Mouse (Mus musculus): ENCODE results near the gene Tmem97. TPM values are rescaled to one million over a fixed set of nuclear protein-coding genes. Genes with fewer than 3 reads are reported as not detected.
"Not testable (repeated sequence)": the region's sequence is repeated elsewhere in the genome, so short reads cannot be mapped to it uniquely, and the experiment has no call there.

The Tmem97 gene
- polyA plus RNA-seq, 1 experiment from 2014 or later: 51.7 TPM

DNA sequence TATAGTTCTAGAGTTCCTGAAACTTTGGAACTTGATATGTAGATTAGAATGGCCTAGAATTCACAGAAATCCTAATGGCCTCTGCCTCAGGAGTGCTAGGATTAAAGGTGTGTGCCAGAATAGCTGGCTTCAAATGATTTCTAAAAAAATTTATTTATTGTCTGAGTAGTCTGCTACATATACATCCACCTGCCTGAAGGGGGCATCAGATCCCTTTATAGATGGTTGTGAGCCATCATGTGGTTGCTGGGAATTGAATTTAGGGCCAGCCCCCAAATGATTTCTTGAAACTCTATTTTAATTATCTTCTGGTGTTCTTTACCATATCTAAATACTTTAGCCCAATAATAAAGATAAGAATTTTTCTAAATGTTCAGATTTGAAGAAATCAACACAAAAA lies 35.5 kb upstream of the Tmem97 start:
- H3K4me1 ChIP-seq (ENCODE audit: control insufficient read depth in 2 of 2, insufficient read depth in 2 of 2, low read length in 2 of 2): no peaks in the 10 kb centered on the region; a peak in 1 of 4 replicates
- H3K9me3 ChIP-seq (ENCODE audit: control insufficient read depth, low read length): no peaks in the 10 kb centered on the region
- no peak overlapping the region for H3K4me2 ChIP-seq (ENCODE audit: low read length)
- H3K27me3 ChIP-seq (ENCODE audit: control insufficient read depth, insufficient read depth, low read length): no peaks in the 10 kb centered on the region
- no peak for ATAC-seq (ENCODE audit: insufficient number of reproducible peaks, insufficient read depth, low FRiP score, low read depth)
- H3K27ac ChIP-seq (replicated peaks in 1 of 2; ENCODE audit: control insufficient read depth in 1 of 2, insufficient read depth in 1 of 2, low read depth in 2 of 2, low read length in 2 of 2): no peak overlapping the region
- no peak overlapping the region for H3K4me3 ChIP-seq (ENCODE audit: control insufficient read depth in 1 of 2, insufficient read depth in 1 of 2, low read depth in 1 of 2, low read length in 2 of 2)
- H3K36me3 ChIP-seq (ENCODE audit: control insufficient read depth, insufficient read depth, low read length): peaks cover 53% of the 10 kb centered on the region
- H3K9ac ChIP-seq (ENCODE audit: low read length): no peak overlapping the region

DNA sequence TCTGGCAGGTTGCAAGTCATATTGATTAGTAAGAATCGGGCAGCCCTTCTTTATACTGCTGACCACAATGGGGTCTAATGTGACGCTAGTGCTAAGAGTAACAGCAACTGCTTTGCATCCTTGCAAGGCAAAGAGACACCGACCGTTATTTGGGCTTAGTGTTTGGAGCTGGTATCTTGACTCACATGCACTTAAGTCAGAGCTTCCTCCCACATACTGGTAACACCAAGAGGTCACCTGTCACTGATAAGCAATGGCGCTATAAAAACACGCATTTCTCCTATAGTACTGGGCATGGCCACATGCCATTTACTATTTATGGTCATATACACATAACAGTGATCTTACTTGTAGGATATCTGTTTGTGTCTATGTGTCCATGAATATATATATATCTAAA lies 32.3 kb upstream of the Tmem97 start:
- 65% methylated on average over 6 of the region's 6 CpGs for WGBS
- H3K4me1 ChIP-seq (ENCODE audit: control insufficient read depth in 2 of 2, insufficient read depth in 2 of 2, low read length in 2 of 2): no peaks in the 10 kb centered on the region
- no peak for ATAC-seq (ENCODE audit: insufficient number of reproducible peaks, insufficient read depth, low FRiP score, low read depth)
- H3K4me2 ChIP-seq (ENCODE audit: low read length): no peak overlapping the region
- H3K9ac ChIP-seq (ENCODE audit: low read length): no peak overlapping the region
- no peak overlapping the region for H3K27ac ChIP-seq (replicated peaks in 1 of 2; ENCODE audit: control insufficient read depth in 1 of 2, insufficient read depth in 1 of 2, low read depth in 2 of 2, low read length in 2 of 2)
- no peaks in the 10 kb centered on the region for H3K27me3 ChIP-seq (ENCODE audit: control insufficient read depth, insufficient read depth, low read length)
- H3K4me3 ChIP-seq (ENCODE audit: control insufficient read depth in 1 of 2, insufficient read depth in 1 of 2, low read depth in 1 of 2, low read length in 2 of 2): no peak overlapping the region
- peaks cover 66% of the 10 kb centered on the region for H3K36me3 ChIP-seq (ENCODE audit: control insufficient read depth, insufficient read depth, low read length)
- H3K9me3 ChIP-seq (ENCODE audit: control insufficient read depth, low read length): no peaks in the 10 kb centered on the region

DNA sequence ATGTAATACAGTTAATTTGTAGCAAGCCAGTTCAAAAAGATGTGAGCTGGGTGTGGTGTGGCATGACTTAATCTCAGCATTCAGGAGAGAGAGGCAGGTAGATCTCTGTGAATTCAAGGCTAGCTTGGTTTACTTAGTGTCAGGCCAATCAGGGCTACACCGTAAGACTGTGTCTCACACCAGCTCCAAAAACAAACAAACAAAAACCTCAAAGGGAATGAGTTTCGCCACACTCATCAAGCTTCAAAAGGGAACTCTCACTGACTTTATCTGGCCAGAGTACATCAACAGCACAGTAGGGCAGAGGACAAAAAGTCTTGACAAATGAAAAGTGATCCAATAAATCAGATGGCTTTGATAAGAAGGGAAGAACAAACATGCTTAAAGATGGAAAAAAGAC lies 24.4 kb upstream of the Tmem97 start:
- no peaks in the 10 kb centered on the region for H3K27me3 ChIP-seq (ENCODE audit: control insufficient read depth, insufficient read depth, low read length)
- peaks cover 78% of the 10 kb centered on the region for H3K36me3 ChIP-seq (ENCODE audit: control insufficient read depth, insufficient read depth, low read length)
- no peak overlapping the region for H3K4me2 ChIP-seq (ENCODE audit: low read length)
- ATAC-seq (ENCODE audit: insufficient number of reproducible peaks, insufficient read depth, low FRiP score, low read depth): no peak
- H3K27ac ChIP-seq (replicated peaks in 1 of 2; ENCODE audit: control insufficient read depth in 1 of 2, insufficient read depth in 1 of 2, low read depth in 2 of 2, low read length in 2 of 2): no peak overlapping the region
- H3K9ac ChIP-seq (ENCODE audit: low read length): no peak overlapping the region
- H3K4me3 ChIP-seq (ENCODE audit: control insufficient read depth in 1 of 2, insufficient read depth in 1 of 2, low read depth in 1 of 2, low read length in 2 of 2): no peak overlapping the region
- no peaks in the 10 kb centered on the region; a peak in 1 of 4 replicates for H3K4me1 ChIP-seq (ENCODE audit: control insufficient read depth in 2 of 2, insufficient read depth in 2 of 2, low read length in 2 of 2)
- H3K9me3 ChIP-seq (ENCODE audit: control insufficient read depth, low read length): no peaks in the 10 kb centered on the region
- 66% methylated on average over 2 of the region's 2 CpGs for WGBS

GRCm38 (mm10) chr11:78574536-78574935 lies 24.0 kb upstream of the Tmem97 start:
- Histone ChIP-seq H3K27ac (replicated peaks in 1 of 2; ENCODE audit: control insufficient read depth in 1 of 2, insufficient read depth in 1 of 2, low read depth in 2 of 2, low read length in 2 of 2) (no peak overlapping the region), H3K4me3 (ENCODE audit: control insufficient read depth in 1 of 2, insufficient read depth in 1 of 2, low read depth in 1 of 2, low read length in 2 of 2) (no peak overlapping the region), H3K36me3 (ENCODE audit: control insufficient read depth, insufficient read depth, low read length) (peaks cover 76% of the 10 kb centered on the region), H3K27me3 (ENCODE audit: control insufficient read depth, insufficient read depth, low read length) (no peaks in the 10 kb centered on the region), H3K9me3 (ENCODE audit: control insufficient read depth, low read length) (no peaks in the 10 kb centered on the region), H3K9ac (ENCODE audit: low read length) (no peak overlapping the region), H3K4me1 (ENCODE audit: control insufficient read depth in 2 of 2, insufficient read depth in 2 of 2, low read length in 2 of 2) (no peaks in the 10 kb centered on the region; a peak in 1 of 4 replicates), H3K4me2 (ENCODE audit: low read length) (no peak overlapping the region)
- ATAC-seq (ENCODE audit: insufficient number of reproducible peaks, insufficient read depth, low FRiP score, low read depth): no peak
- 85% methylated on average over 3 of the region's 3 CpGs for WGBS

DNA sequence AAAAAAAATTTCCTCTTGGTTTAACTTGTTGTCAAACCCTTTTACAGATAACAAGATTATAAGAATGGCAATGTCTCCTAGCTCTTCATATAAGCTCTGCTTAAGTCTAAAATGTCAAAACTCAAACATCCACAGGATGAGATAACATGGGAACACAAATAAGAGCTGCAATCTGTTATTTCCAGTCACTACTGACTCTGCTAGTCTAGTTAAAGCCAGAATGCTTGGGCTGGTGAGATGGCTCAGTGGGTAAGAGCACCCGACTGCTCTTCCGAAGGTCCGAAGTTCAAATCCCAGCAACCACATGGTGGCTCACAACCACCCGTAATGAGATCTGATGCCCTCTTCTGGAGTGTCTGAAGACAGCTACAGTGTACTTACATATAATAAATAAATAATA lies 23.5 kb upstream of the Tmem97 start:
- not testable (repeated sequence) for H3K4me2 ChIP-seq (ENCODE audit: low read length); H3K9me3 ChIP-seq (ENCODE audit: control insufficient read depth, low read length); H3K27ac ChIP-seq (replicated peaks in 1 of 2; ENCODE audit: control insufficient read depth in 1 of 2, insufficient read depth in 1 of 2, low read depth in 2 of 2, low read length in 2 of 2); H3K9ac ChIP-seq (ENCODE audit: low read length); ATAC-seq (ENCODE audit: insufficient number of reproducible peaks, insufficient read depth, low FRiP score, low read depth); H3K4me1 ChIP-seq (ENCODE audit: control insufficient read depth in 2 of 2, insufficient read depth in 2 of 2, low read length in 2 of 2); H3K27me3 ChIP-seq (ENCODE audit: control insufficient read depth, insufficient read depth, low read length); H3K4me3 ChIP-seq (ENCODE audit: control insufficient read depth in 1 of 2, insufficient read depth in 1 of 2, low read depth in 1 of 2, low read length in 2 of 2)
- peaks cover 79% of the 10 kb centered on the region for H3K36me3 ChIP-seq (ENCODE audit: control insufficient read depth, insufficient read depth, low read length)
- WGBS: 93% methylated on average over 3 of the region's 4 CpGs

DNA sequence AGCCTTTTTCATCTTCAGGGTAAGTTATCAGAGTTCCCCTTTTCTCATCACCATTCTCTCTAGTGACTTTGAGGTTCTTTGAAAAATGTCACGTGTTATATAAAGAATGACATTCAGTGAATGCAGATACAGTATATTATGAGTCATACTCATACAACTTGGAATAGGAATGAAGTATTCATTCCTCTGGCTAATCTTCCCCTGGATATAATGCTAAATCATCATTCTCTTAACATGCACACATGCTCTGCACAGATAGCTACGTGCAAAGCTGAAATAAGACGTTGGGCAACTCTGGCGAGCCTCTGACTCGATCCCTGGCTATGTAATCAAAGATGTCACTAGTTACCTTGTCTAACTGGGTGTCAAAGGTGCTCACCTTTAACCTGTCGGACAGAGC lies 21.3 kb upstream of the Tmem97 start:
- Histone ChIP-seq H3K4me1 (ENCODE audit: control insufficient read depth in 2 of 2, insufficient read depth in 2 of 2, low read length in 2 of 2) (no peaks in the 10 kb centered on the region; a peak in 2 of 4 replicates), H3K9ac (ENCODE audit: low read length) (no peak overlapping the region), H3K27me3 (ENCODE audit: control insufficient read depth, insufficient read depth, low read length) (no peaks in the 10 kb centered on the region), H3K27ac (replicated peaks in 1 of 2; ENCODE audit: control insufficient read depth in 1 of 2, insufficient read depth in 1 of 2, low read depth in 2 of 2, low read length in 2 of 2) (no peak overlapping the region), H3K9me3 (ENCODE audit: control insufficient read depth, low read length) (no peaks in the 10 kb centered on the region), H3K4me2 (ENCODE audit: low read length) (no peak overlapping the region), H3K4me3 (ENCODE audit: control insufficient read depth in 1 of 2, insufficient read depth in 1 of 2, low read depth in 1 of 2, low read length in 2 of 2) (no peak overlapping the region), H3K36me3 (ENCODE audit: control insufficient read depth, insufficient read depth, low read length) (peaks cover 70% of the 10 kb centered on the region)
- no peak for ATAC-seq (ENCODE audit: insufficient number of reproducible peaks, insufficient read depth, low FRiP score, low read depth)
- WGBS: 84% methylated on average over 6 of the region's 6 CpGs

DNA sequence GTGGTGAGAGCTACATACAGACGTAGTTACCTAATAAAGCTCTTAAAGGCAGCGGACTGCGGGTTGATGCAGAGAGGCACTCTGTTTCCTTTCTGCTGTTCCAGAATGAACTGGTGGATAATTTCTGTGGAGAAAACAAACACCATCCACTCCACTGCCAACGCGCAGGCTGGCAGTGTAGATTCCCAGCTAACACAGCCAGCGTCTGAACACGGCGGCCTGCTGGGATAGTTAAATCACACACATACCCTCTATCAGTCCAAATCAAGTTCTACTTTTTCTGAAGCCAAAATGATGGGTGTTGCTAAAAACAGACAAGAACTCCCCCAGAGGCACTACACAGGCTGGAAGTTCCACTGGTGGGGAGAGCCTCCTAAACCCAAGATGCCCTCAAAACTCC lies 20.9 kb upstream of the Tmem97 start:
- Histone ChIP-seq H3K4me3 (ENCODE audit: control insufficient read depth in 1 of 2, insufficient read depth in 1 of 2, low read depth in 1 of 2, low read length in 2 of 2) (no peak overlapping the region), H3K4me2 (ENCODE audit: low read length) (no peak overlapping the region), H3K4me1 (ENCODE audit: control insufficient read depth in 2 of 2, insufficient read depth in 2 of 2, low read length in 2 of 2) (no peaks in the 10 kb centered on the region; a peak in 3 of 4 replicates), H3K27ac (replicated peaks in 1 of 2; ENCODE audit: control insufficient read depth in 1 of 2, insufficient read depth in 1 of 2, low read depth in 2 of 2, low read length in 2 of 2) (no peak overlapping the region), H3K9me3 (ENCODE audit: control insufficient read depth, low read length) (no peaks in the 10 kb centered on the region), H3K36me3 (ENCODE audit: control insufficient read depth, insufficient read depth, low read length) (peaks cover 68% of the 10 kb centered on the region), H3K9ac (ENCODE audit: low read length) (no peak overlapping the region), H3K27me3 (ENCODE audit: control insufficient read depth, insufficient read depth, low read length) (no peaks in the 10 kb centered on the region)
- no peak for ATAC-seq (ENCODE audit: insufficient number of reproducible peaks, insufficient read depth, low FRiP score, low read depth)
- WGBS: 95% methylated on average over 8 of the region's 8 CpGs

- WGBS: 53% methylated on average over 3 of the region's 3 CpGs
- no peak overlapping the region for H3K27ac ChIP-seq (replicated peaks in 1 of 2; ENCODE audit: control insufficient read depth in 1 of 2, insufficient read depth in 1 of 2, low read depth in 2 of 2, low read length in 2 of 2)
- H3K27me3 ChIP-seq (ENCODE audit: control insufficient read depth, insufficient read depth, low read length): no peaks in the 10 kb centered on the region
- no peaks in the 10 kb centered on the region; a peak in 3 of 4 replicates for H3K4me1 ChIP-seq (ENCODE audit: control insufficient read depth in 2 of 2, insufficient read depth in 2 of 2, low read length in 2 of 2)
- H3K9ac ChIP-seq (ENCODE audit: low read length): no peak overlapping the region
- ATAC-seq (ENCODE audit: insufficient number of reproducible peaks, insufficient read depth, low FRiP score, low read depth): no peak
- H3K36me3 ChIP-seq (ENCODE audit: control insufficient read depth, insufficient read depth, low read length): peaks cover 60% of the 10 kb centered on the region
- no peaks in the 10 kb centered on the region for H3K9me3 ChIP-seq (ENCODE audit: control insufficient read depth, low read length)
- no peak overlapping the region for H3K4me2 ChIP-seq (ENCODE audit: low read length)
- no peak overlapping the region for H3K4me3 ChIP-seq (ENCODE audit: control insufficient read depth in 1 of 2, insufficient read depth in 1 of 2, low read depth in 1 of 2, low read length in 2 of 2)
Measured at GRCm38 (mm10) chr11:78569806-78570205, 19.2 kb upstream of the Tmem97 start.

Measured in heart, embryonic 14.5 days (tissue).